ENCODE assay signal across 21 mouse cellular contexts in genomic region chr10:17808526-17808925, GRCm38 (mm10). TPM values are rescaled to one million over a fixed set of nuclear protein-coding genes. Genes with fewer than 3 reads are reported as not detected.
DNase-seq lines count a peak whose midpoint lies in the region; TF ChIP-seq lines count a peak whose summit lies in the region.
"Had no signal": no experiment of that assay in that cellular context is flagged by ENCODE, and none has a peak within 500 bp of the region (broad histone marks: within the 10 kb centered on the region; RNA-seq: fewer than 3 reads in every experiment).

No protein-coding gene starts in this region.

- H3K27ac ChIP-seq in gastrocnemius, adult 2 months: peak overlapping the region; percentile 76

- no peak for DNase-seq in gastrocnemius, adult 2 months
- no peak for DNase-seq in gastrocnemius, postnatal 36 days
- DNase-seq in ES-CJ7 (ENCODE audit: low read depth, low spot score): peak; percentile 73
- peak; percentile 91 for DNase-seq in R1 (ENCODE audit: low read depth, low spot score)
- DNase-seq in ZHBTc4 (ENCODE audit: low read depth, low spot score): peak; percentile 75
- DNase-seq in adrenal gland, postnatal 36 days: no peak
- DNase-seq in left cerebral cortex, postnatal 36 days (ENCODE audit: low spot score in 2 of 2): no peak
- DNase-seq in testis, postnatal 10 days (ENCODE audit: low spot score): no peak
- DNase-seq: adrenal gland, adult 2 months; adrenal gland, adult 8-10 months; adrenal gland, postnatal 10 days; adrenal gland, postnatal 14 days; adrenal gland, postnatal 25 days; B cell, adult 2 months; cerebellum, adult 11 months; cerebellum, adult 11-12 months; cerebellum, adult 18-20 months; cerebellum, adult 2 months; cerebellum, adult 8-10 months; cerebellum, adult 9-10 months had no signal

- no peak for TF ChIP-seq CTCF in gastrocnemius, adult 2 months (IDR thresholded peaks at IDR 0.05)

- H3K4me3 ChIP-seq in gastrocnemius, adult 2 months: no peak overlapping the region

- intact Hi-C loops in gastrocnemius, adult 2 months (cut with DNase I): no loop called here
- intact Hi-C loops in gastrocnemius, postnatal 36 days (cut with DNase I): no loop called here
- intact Hi-C loops in left cerebral cortex, postnatal 36 days (cut with DNase I): no loop called here

RNA-seq across cellular contexts. Expression of gene Txlnb, which starts 12.5 kb away (rescaled TPM):
- total RNA-seq in gastrocnemius, adult 2 months (2021): 100 to 1,000 TPM; 399 to 405 TPM
- total RNA-seq in gastrocnemius, postnatal 36 days (2021): 100 to 1,000 TPM; 258 to 310 TPM
- under 1 TPM; 0.60 to 0.82 TPM for total RNA-seq in adrenal gland, postnatal 36 days (2021)
- under 1 TPM; 0.34 to 0.67 TPM for total RNA-seq in left cerebral cortex, postnatal 36 days (2021)
- total RNA-seq: MEL had no signal

Comparison
In these comparisons a context has a peak if more than half of its experiments do, and no peak if none do; other contexts are left out.
1. DNase-seq: peak in ES-CJ7 (single experiment), R1 (single experiment) and ZHBTc4 (single experiment); none in gastrocnemius, adult 2 months (single experiment), gastrocnemius, postnatal 36 days (0 of 2), adrenal gland, postnatal 36 days (0 of 2), left cerebral cortex, postnatal 36 days (0 of 2) and testis, postnatal 10 days (single experiment).
2. RNA of gene Txlnb, which starts 12.5 kb away (total RNA-seq): 399 to 405 TPM in gastrocnemius, adult 2 months and 258 to 310 TPM in gastrocnemius, postnatal 36 days; 0.60 to 0.82 TPM in adrenal gland, postnatal 36 days and 0.34 to 0.67 TPM in left cerebral cortex, postnatal 36 days; every median in the first group is over 100 times any median in the second.